Mouse (Mus musculus) small intestine, adult 2 months (tissue): ENCODE measurements at regions not wholly inside any gene's neighbourhood (a gene's known extent, or its start where the extent isn't known, plus 50 kb on each side); places are given as distances from the start of the nearest gene placed in this dataset.

ENCODE experiments used
- H3K27ac ChIP-seq: fragments of 200-500 bp; 2 replicates; pipeline ENCODE4 v1.5.1; 2012; ENCODE audit warnings: low read depth, low read length, control low read depth, inconsistent platforms; ENCODE audit not compliant: insufficient read depth
- H3K27me3 ChIP-seq: fragments of 200-500 bp; 2 replicates; pipeline ENCODE4 v1.6.1; 2012; ENCODE audit warnings: mild to moderate bottlenecking, moderate library complexity, low read length, inconsistent platforms; ENCODE audit not compliant: control insufficient read depth, insufficient read depth
- H3K36me3 ChIP-seq: fragments of 200-500 bp; 2 replicates; pipeline ENCODE4 v1.6.1; 2012; ENCODE audit warnings: mild to moderate bottlenecking, low read length, control low read depth, inconsistent platforms; ENCODE audit not compliant: control insufficient read depth, insufficient read depth
- H3K4me1 ChIP-seq: fragments of 200-500 bp; 2 replicates; pipeline ENCODE4 v1.6.1; 2012; ENCODE audit warnings: low read length, inconsistent platforms, mixed read lengths; ENCODE audit not compliant: control insufficient read depth, insufficient read depth, insufficient read length
- H3K4me3 ChIP-seq: fragments of 200-500 bp; 2 replicates; pipeline ENCODE4 v1.5.1; 2012; ENCODE audit warnings: low read depth, mild to moderate bottlenecking, control low read depth, inconsistent platforms, low read length, moderate library complexity
- CTCF ChIP-seq: fragments of 200-500 bp; IDR thresholded peaks from 2 replicates; pipeline ENCODE4 v1.5.1; 2012; ENCODE audit warnings: low read depth, mild to moderate bottlenecking, control low read depth, inconsistent platforms, low read length, moderate library complexity, mixed read lengths; ENCODE audit not compliant: insufficient replicate concordance, insufficient read length; ENCODE audit errors: extremely low read depth
- POLR2A ChIP-seq: fragments of 200-500 bp; IDR thresholded peaks from 2 replicates; pipeline ENCODE4 v1.6.1; 2012; ENCODE audit warnings: low read depth, mild to moderate bottlenecking, control low read depth, inconsistent platforms, low read length, moderate library complexity
- WGBS: fragments of 180-500 bp; shearing (Covaris S2); methylation state at CpG from one replicate; pipeline ENCODE4 v1.1.7; 2018; 5-methylcytosine and 5-hydroxymethylcytosine counted together

- Histone ChIP-seq H3K27ac (no peak overlapping the region), H3K27me3 (no peaks in the 10 kb centered on the region), H3K4me3 (no peak overlapping the region), H3K36me3 (no peaks in the 10 kb centered on the region), H3K4me1 (peaks cover under 1% of the 10 kb centered on the region; the same call in 1 of the 2 replicates)
- TF ChIP-seq POLR2A = no peak
- no peak for TF ChIP-seq CTCF
- 88% methylated on average over 4 of the region's 4 CpGs for WGBS
Observed at GRCm38 (mm10) chr19:16059026-16059425, 73.6 kb upstream of the Gnaq start.

GRCm38 (mm10) chr19:16050220-16051055 lies 65.6 kb upstream of the Cep78 start:
- Histone ChIP-seq H3K27ac (no peak overlapping the region), H3K36me3 (no peaks in the 10 kb centered on the region), H3K4me1 (peaks cover 4% of the 10 kb centered on the region; the same call in 1 of the 2 replicates), H3K4me3 (peak overlapping the region; percentile 51), H3K27me3 (no peaks in the 10 kb centered on the region)
- TF ChIP-seq POLR2A (no peak), CTCF (no peak)
- WGBS = 27% methylated on average over 18 of the region's 18 CpGs

GRCm38 (mm10) chr19:16049646-16050045 lies 64.9 kb upstream of the Cep78 start:
- Histone ChIP-seq H3K36me3 (no peaks in the 10 kb centered on the region), H3K4me1 (peaks cover 4% of the 10 kb centered on the region; the same call in 1 of the 2 replicates), H3K27ac (no peak overlapping the region), H3K4me3 (no peak overlapping the region), H3K27me3 (no peaks in the 10 kb centered on the region)
- TF ChIP-seq CTCF = no peak
- TF ChIP-seq POLR2A = no peak
- WGBS = 17% methylated on average over 3 of the region's 3 CpGs

GRCm38 (mm10) chr19:16046977-16047376 lies 62.2 kb upstream of the Cep78 start:
- H3K27me3 ChIP-seq = no peaks in the 10 kb centered on the region
- WGBS = 75% methylated on average over 7 of the region's 7 CpGs
- peaks cover 4% of the 10 kb centered on the region; the same call in 1 of the 2 replicates for H3K4me1 ChIP-seq
- TF ChIP-seq POLR2A (no peak), CTCF (no peak)
- H3K27ac ChIP-seq = no peak overlapping the region
- no peak overlapping the region for H3K4me3 ChIP-seq
- H3K36me3 ChIP-seq = no peaks in the 10 kb centered on the region

GRCm38 (mm10) chr19:16045261-16045660 lies 60.5 kb upstream of the Cep78 start:
- H3K36me3 ChIP-seq = no peaks in the 10 kb centered on the region
- no peak overlapping the region for H3K27ac ChIP-seq
- WGBS = 64% methylated on average over 3 of the region's 3 CpGs
- H3K27me3 ChIP-seq = no peaks in the 10 kb centered on the region
- H3K4me3 ChIP-seq = no peak overlapping the region
- H3K4me1 ChIP-seq = peaks cover 3% of the 10 kb centered on the region; the same call in 1 of the 2 replicates
- TF ChIP-seq CTCF (no peak), POLR2A (no peak)

GRCm38 (mm10) chr19:16044169-16044568 lies 59.4 kb upstream of the Cep78 start:
- WGBS = 80% methylated on average over 5 of the region's 5 CpGs
- no peak overlapping the region for H3K4me3 ChIP-seq
- no peaks in the 10 kb centered on the region for H3K36me3 ChIP-seq
- H3K4me1 ChIP-seq = no peaks in the 10 kb centered on the region
- no peak for TF ChIP-seq CTCF
- no peak for TF ChIP-seq POLR2A
- H3K27me3 ChIP-seq = no peaks in the 10 kb centered on the region
- no peak overlapping the region for H3K27ac ChIP-seq

GRCm38 (mm10) chr19:16043007-16043406 lies 58.2 kb upstream of the Cep78 start:
- Histone ChIP-seq H3K4me3 (no peak overlapping the region), H3K27ac (no peak overlapping the region), H3K27me3 (no peaks in the 10 kb centered on the region), H3K36me3 (no peaks in the 10 kb centered on the region), H3K4me1 (no peaks in the 10 kb centered on the region)
- WGBS = 83% methylated on average over 7 of the region's 7 CpGs
- no peak for TF ChIP-seq POLR2A
- TF ChIP-seq CTCF = no peak

GRCm38 (mm10) chr19:16041891-16042290 lies 57.1 kb upstream of the Cep78 start:
- WGBS = 79% methylated on average over 5 of the region's 5 CpGs

More at GRCm38 (mm10) chr19:16041891-16042290, 57.1 kb upstream of the Cep78 start:
- TF ChIP-seq POLR2A (no peak), CTCF (no peak)
- H3K4me3 ChIP-seq = no peak overlapping the region
- H3K36me3 ChIP-seq = no peaks in the 10 kb centered on the region
- H3K27ac ChIP-seq = no peak overlapping the region
- H3K4me1 ChIP-seq = no peaks in the 10 kb centered on the region
- no peaks in the 10 kb centered on the region for H3K27me3 ChIP-seq
